Mouse (Mus musculus): ENCODE measurements at regions not wholly inside any gene's neighbourhood (a gene's known extent, or its start where the extent isn't known, plus 50 kb on each side); places are given as distances from the start of the nearest gene placed in this dataset.

- Histone ChIP-seq H3K36me3 (ENCODE audit: control insufficient read depth, insufficient read depth, low read length) (no peaks in the 10 kb centered on the region), H3K27me3 (ENCODE audit: control insufficient read depth, insufficient read depth, low read length) (no peaks in the 10 kb centered on the region), H3K4me3 (ENCODE audit: control insufficient read depth, low read depth, low read length) (no peak overlapping the region), H3K27ac (ENCODE audit: control insufficient read depth, insufficient read depth, low read depth, low read length) (no peak overlapping the region), H3K4me1 (ENCODE audit: control insufficient read depth, insufficient read depth, low read length) (peaks cover 2% of the 10 kb centered on the region)
- TF ChIP-seq CTCF (IDR thresholded peaks at IDR 0.05; ENCODE audit: control insufficient read depth, insufficient read depth, insufficient replicate concordance, low read depth, low read length) (no peak), POLR2A (IDR thresholded peaks at IDR 0.05; ENCODE audit: control insufficient read depth, low read depth, low read length) (no peak)
Measured at GRCm38 (mm10) chr5:118914191-118914750, 353.8 kb downstream of the Med13l start.

- Histone ChIP-seq H3K4me3 (ENCODE audit: control insufficient read depth, low read depth, low read length) (no peak overlapping the region), H3K4me1 (ENCODE audit: control insufficient read depth, insufficient read depth, low read length) (peaks cover 2% of the 10 kb centered on the region), H3K36me3 (ENCODE audit: control insufficient read depth, insufficient read depth, low read length) (no peaks in the 10 kb centered on the region), H3K27ac (ENCODE audit: control insufficient read depth, insufficient read depth, low read depth, low read length) (no peak overlapping the region), H3K27me3 (ENCODE audit: control insufficient read depth, insufficient read depth, low read length) (no peaks in the 10 kb centered on the region)
- no peak for TF ChIP-seq POLR2A (IDR thresholded peaks at IDR 0.05; ENCODE audit: control insufficient read depth, low read depth, low read length)
- TF ChIP-seq CTCF (IDR thresholded peaks at IDR 0.05; ENCODE audit: control insufficient read depth, insufficient read depth, insufficient replicate concordance, low read depth, low read length) = no peak
Measured at GRCm38 (mm10) chr5:118923357-118923756, 362.9 kb downstream of the Med13l start.

GRCm38 (mm10) chr5:118929037-118929436, 368.6 kb downstream of the Med13l start:
- Histone ChIP-seq H3K27me3 (ENCODE audit: control insufficient read depth, insufficient read depth, low read length) (no peaks in the 10 kb centered on the region), H3K36me3 (ENCODE audit: control insufficient read depth, insufficient read depth, low read length) (no peaks in the 10 kb centered on the region), H3K4me3 (ENCODE audit: control insufficient read depth, low read depth, low read length) (no peak overlapping the region), H3K4me1 (ENCODE audit: control insufficient read depth, insufficient read depth, low read length) (peaks cover 5% of the 10 kb centered on the region), H3K27ac (ENCODE audit: control insufficient read depth, insufficient read depth, low read depth, low read length) (no peak overlapping the region)
- no peak for TF ChIP-seq POLR2A (IDR thresholded peaks at IDR 0.05; ENCODE audit: control insufficient read depth, low read depth, low read length)
- TF ChIP-seq CTCF (IDR thresholded peaks at IDR 0.05; ENCODE audit: control insufficient read depth, insufficient read depth, insufficient replicate concordance, low read depth, low read length) = peak; percentile 38; the same call in 1 of the 2 replicates

- Histone ChIP-seq H3K27me3 (ENCODE audit: control insufficient read depth, insufficient read depth, low read length) (no peaks in the 10 kb centered on the region), H3K4me1 (ENCODE audit: control insufficient read depth, insufficient read depth, low read length) (peaks cover 5% of the 10 kb centered on the region), H3K4me3 (ENCODE audit: control insufficient read depth, low read depth, low read length) (no peak overlapping the region), H3K36me3 (ENCODE audit: control insufficient read depth, insufficient read depth, low read length) (no peaks in the 10 kb centered on the region), H3K27ac (ENCODE audit: control insufficient read depth, insufficient read depth, low read depth, low read length) (no peak overlapping the region)
- TF ChIP-seq CTCF (IDR thresholded peaks at IDR 0.05; ENCODE audit: control insufficient read depth, insufficient read depth, insufficient replicate concordance, low read depth, low read length) (no peak), POLR2A (IDR thresholded peaks at IDR 0.05; ENCODE audit: control insufficient read depth, low read depth, low read length) (no peak)
Measured at GRCm38 (mm10) chr5:118929990-118930501, 369.6 kb downstream of the Med13l start.

- Histone ChIP-seq H3K36me3 (ENCODE audit: control insufficient read depth, insufficient read depth, low read length) (no peaks in the 10 kb centered on the region), H3K27ac (ENCODE audit: control insufficient read depth, insufficient read depth, low read depth, low read length) (no peak overlapping the region), H3K27me3 (ENCODE audit: control insufficient read depth, insufficient read depth, low read length) (no peaks in the 10 kb centered on the region), H3K4me1 (ENCODE audit: control insufficient read depth, insufficient read depth, low read length) (no peaks in the 10 kb centered on the region), H3K4me3 (ENCODE audit: control insufficient read depth, low read depth, low read length) (no peak overlapping the region)
- no peak for TF ChIP-seq CTCF (IDR thresholded peaks at IDR 0.05; ENCODE audit: control insufficient read depth, insufficient read depth, insufficient replicate concordance, low read depth, low read length)
- TF ChIP-seq POLR2A (IDR thresholded peaks at IDR 0.05; ENCODE audit: control insufficient read depth, low read depth, low read length) = no peak
Measured at GRCm38 (mm10) chr5:118939336-118940039, 379.0 kb downstream of the Med13l start.

GRCm38 (mm10) chr5:118944256-118944655, 383.8 kb downstream of the Med13l start:
- TF ChIP-seq CTCF (IDR thresholded peaks at IDR 0.05; ENCODE audit: control insufficient read depth, insufficient read depth, insufficient replicate concordance, low read depth, low read length) (no peak), POLR2A (IDR thresholded peaks at IDR 0.05; ENCODE audit: control insufficient read depth, low read depth, low read length) (no peak)
- no peaks in the 10 kb centered on the region for H3K4me1 ChIP-seq (ENCODE audit: control insufficient read depth, insufficient read depth, low read length)
- no peak overlapping the region for H3K27ac ChIP-seq (ENCODE audit: control insufficient read depth, insufficient read depth, low read depth, low read length)
- H3K36me3 ChIP-seq (ENCODE audit: control insufficient read depth, insufficient read depth, low read length) = no peaks in the 10 kb centered on the region
- no peaks in the 10 kb centered on the region for H3K27me3 ChIP-seq (ENCODE audit: control insufficient read depth, insufficient read depth, low read length)
- H3K4me3 ChIP-seq (ENCODE audit: control insufficient read depth, low read depth, low read length) = no peak overlapping the region

GRCm38 (mm10) chr5:118946090-118946489, 385.6 kb downstream of the Med13l start:
- TF ChIP-seq CTCF (IDR thresholded peaks at IDR 0.05; ENCODE audit: control insufficient read depth, insufficient read depth, insufficient replicate concordance, low read depth, low read length) = no peak
- no peak for TF ChIP-seq POLR2A (IDR thresholded peaks at IDR 0.05; ENCODE audit: control insufficient read depth, low read depth, low read length)
- H3K4me3 ChIP-seq (ENCODE audit: control insufficient read depth, low read depth, low read length) = no peak overlapping the region
- no peak overlapping the region for H3K27ac ChIP-seq (ENCODE audit: control insufficient read depth, insufficient read depth, low read depth, low read length)

More at GRCm38 (mm10) chr5:118946090-118946489, 385.6 kb downstream of the Med13l start:
- no peaks in the 10 kb centered on the region for H3K27me3 ChIP-seq (ENCODE audit: control insufficient read depth, insufficient read depth, low read length)
- H3K36me3 ChIP-seq (ENCODE audit: control insufficient read depth, insufficient read depth, low read length) = no peaks in the 10 kb centered on the region
- no peaks in the 10 kb centered on the region for H3K4me1 ChIP-seq (ENCODE audit: control insufficient read depth, insufficient read depth, low read length)
